Mouse (Mus musculus): ENCODE measurements at regions not wholly inside any gene's neighbourhood (a gene's known extent, or its start where the extent isn't known, plus 50 kb on each side); places are given as distances from the start of the nearest gene placed in this dataset.

- no peak for DNase-seq (ENCODE audit: low spot score)
These were observed 196.1 kb upstream of the Sox2 start for GRCm38 (mm10) chr3:34454026-34454624.

GRCm38 (mm10) chr3:34445354-34445753, 204.9 kb upstream of the Sox2 start:
- no peak for DNase-seq (ENCODE audit: low spot score)
- Histone ChIP-seq H3K27me3 (ENCODE audit: control insufficient read depth, insufficient read depth, low read length) (no peaks in the 10 kb centered on the region), H3K27ac (replicated peaks) (no peak overlapping the region), H3K9me3 (ENCODE audit: control insufficient read depth, low read length) (no peaks in the 10 kb centered on the region), H3K4me3 (ENCODE audit: low read depth, low read length) (no peak overlapping the region), H3K9ac (ENCODE audit: low read length) (no peak overlapping the region), H3K36me3 (ENCODE audit: control insufficient read depth, insufficient read depth, low read length) (no peaks in the 10 kb centered on the region), H3K4me2 (replicated peaks; ENCODE audit: low read depth) (no peak overlapping the region), H3K4me1 (replicated peaks; ENCODE audit: control insufficient read depth, insufficient read depth) (no peaks in the 10 kb centered on the region)
- TF ChIP-seq EP300 (optimal IDR thresholded peaks at IDR 0.05): no peak
- TF ChIP-seq CTCF (IDR thresholded peaks at IDR 0.05; ENCODE audit: low read depth): no peak
- ATAC-seq (ENCODE audit: low FRiP score, low TSS enrichment): no peak
- 36% methylated on average over 7 of the region's 7 CpGs for WGBS

More at GRCm38 (mm10) chr3:34454026-34454624, 196.1 kb upstream of the Sox2 start:
- no peak for TF ChIP-seq EP300 (optimal IDR thresholded peaks at IDR 0.05)
- no peak for TF ChIP-seq CTCF (IDR thresholded peaks at IDR 0.05; ENCODE audit: low read depth)
- H3K27ac ChIP-seq (replicated peaks): no peak overlapping the region
- no peak overlapping the region for H3K4me3 ChIP-seq (ENCODE audit: low read depth, low read length)
- H3K9ac ChIP-seq (ENCODE audit: low read length): no peak overlapping the region
- no peak overlapping the region for H3K4me2 ChIP-seq (replicated peaks; ENCODE audit: low read depth)
- no peak for ATAC-seq (ENCODE audit: low FRiP score, low TSS enrichment)
- no peaks in the 10 kb centered on the region for H3K27me3 ChIP-seq (ENCODE audit: control insufficient read depth, insufficient read depth, low read length)
- H3K4me1 ChIP-seq (replicated peaks; ENCODE audit: control insufficient read depth, insufficient read depth): no peaks in the 10 kb centered on the region
- whole genome bisulfite sequencing: 91% methylated on average over 18 of the region's 24 CpGs
- no peaks in the 10 kb centered on the region for H3K9me3 ChIP-seq (ENCODE audit: control insufficient read depth, low read length)
- no peaks in the 10 kb centered on the region for H3K36me3 ChIP-seq (ENCODE audit: control insufficient read depth, insufficient read depth, low read length)

GRCm38 (mm10) chr3:34444802-34445201, 205.4 kb upstream of the Sox2 start:
- no peaks in the 10 kb centered on the region for H3K27me3 ChIP-seq (ENCODE audit: control insufficient read depth, insufficient read depth, low read length)

GRCm38 (mm10) chr3:34443731-34444628, 206.2 kb upstream of the Sox2 start:
- no peak for TF ChIP-seq CTCF (IDR thresholded peaks at IDR 0.05; ENCODE audit: low read depth)
- no peak for TF ChIP-seq EP300 (optimal IDR thresholded peaks at IDR 0.05)
- Histone ChIP-seq H3K9ac (ENCODE audit: low read length) (no peak overlapping the region), H3K36me3 (ENCODE audit: control insufficient read depth, insufficient read depth, low read length) (no peaks in the 10 kb centered on the region), H3K27me3 (ENCODE audit: control insufficient read depth, insufficient read depth, low read length) (no peaks in the 10 kb centered on the region), H3K9me3 (ENCODE audit: control insufficient read depth, low read length) (no peaks in the 10 kb centered on the region), H3K4me3 (ENCODE audit: low read depth, low read length) (no peak overlapping the region), H3K4me1 (replicated peaks; ENCODE audit: control insufficient read depth, insufficient read depth) (no peaks in the 10 kb centered on the region), H3K4me2 (replicated peaks; ENCODE audit: low read depth) (no peak overlapping the region), H3K27ac (replicated peaks) (no peak overlapping the region)
- WGBS: 57% methylated on average over 28 of the region's 28 CpGs
- ATAC-seq (ENCODE audit: low FRiP score, low TSS enrichment) (no peak), DNase-seq (ENCODE audit: low spot score) (no peak)

More at GRCm38 (mm10) chr3:34444802-34445201, 205.4 kb upstream of the Sox2 start:
- ATAC-seq (ENCODE audit: low FRiP score, low TSS enrichment) (no peak), DNase-seq (ENCODE audit: low spot score) (no peak)
- Histone ChIP-seq H3K36me3 (ENCODE audit: control insufficient read depth, insufficient read depth, low read length) (no peaks in the 10 kb centered on the region), H3K9ac (ENCODE audit: low read length) (no peak overlapping the region), H3K27ac (replicated peaks) (no peak overlapping the region), H3K4me1 (replicated peaks; ENCODE audit: control insufficient read depth, insufficient read depth) (no peaks in the 10 kb centered on the region), H3K4me3 (ENCODE audit: low read depth, low read length) (no peak overlapping the region), H3K4me2 (replicated peaks; ENCODE audit: low read depth) (no peak overlapping the region), H3K9me3 (ENCODE audit: control insufficient read depth, low read length) (no peaks in the 10 kb centered on the region)
- WGBS: 29% methylated on average over 5 of the region's 5 CpGs
- TF ChIP-seq EP300 (optimal IDR thresholded peaks at IDR 0.05) (no peak), CTCF (IDR thresholded peaks at IDR 0.05; ENCODE audit: low read depth) (no peak)

GRCm38 (mm10) chr3:34443307-34443706, 206.9 kb upstream of the Sox2 start:
- H3K9me3 ChIP-seq (ENCODE audit: control insufficient read depth, low read length): no peaks in the 10 kb centered on the region
- no peak overlapping the region for H3K27ac ChIP-seq (replicated peaks)
- H3K27me3 ChIP-seq (ENCODE audit: control insufficient read depth, insufficient read depth, low read length): no peaks in the 10 kb centered on the region
- no peaks in the 10 kb centered on the region for H3K36me3 ChIP-seq (ENCODE audit: control insufficient read depth, insufficient read depth, low read length)
- no peak for ATAC-seq (ENCODE audit: low FRiP score, low TSS enrichment)
- no peak for DNase-seq (ENCODE audit: low spot score)
- TF ChIP-seq EP300 (optimal IDR thresholded peaks at IDR 0.05) (no peak), CTCF (IDR thresholded peaks at IDR 0.05; ENCODE audit: low read depth) (no peak)
- no peak overlapping the region for H3K4me3 ChIP-seq (ENCODE audit: low read depth, low read length)
- no peak overlapping the region for H3K4me2 ChIP-seq (replicated peaks; ENCODE audit: low read depth)
- H3K4me1 ChIP-seq (replicated peaks; ENCODE audit: control insufficient read depth, insufficient read depth): no peaks in the 10 kb centered on the region
- WGBS: 67% methylated on average over 5 of the region's 5 CpGs
- no peak overlapping the region for H3K9ac ChIP-seq (ENCODE audit: low read length)

- DNase-seq (ENCODE audit: low spot score) (no peak), ATAC-seq (ENCODE audit: low FRiP score, low TSS enrichment) (no peak)
- TF ChIP-seq CTCF (IDR thresholded peaks at IDR 0.05; ENCODE audit: low read depth) (no peak), EP300 (optimal IDR thresholded peaks at IDR 0.05) (no peak)
- Histone ChIP-seq H3K4me1 (replicated peaks; ENCODE audit: control insufficient read depth, insufficient read depth) (no peaks in the 10 kb centered on the region), H3K9ac (ENCODE audit: low read length) (no peak overlapping the region), H3K27me3 (ENCODE audit: control insufficient read depth, insufficient read depth, low read length) (no peaks in the 10 kb centered on the region), H3K27ac (replicated peaks) (no peak overlapping the region), H3K36me3 (ENCODE audit: control insufficient read depth, insufficient read depth, low read length) (no peaks in the 10 kb centered on the region), H3K9me3 (ENCODE audit: control insufficient read depth, low read length) (no peaks in the 10 kb centered on the region), H3K4me2 (replicated peaks; ENCODE audit: low read depth) (no peak overlapping the region), H3K4me3 (ENCODE audit: low read depth, low read length) (no peak overlapping the region)
- 74% methylated on average over 4 of the region's 4 CpGs for WGBS
These were observed 208.4 kb upstream of the Sox2 start for GRCm38 (mm10) chr3:34441792-34442191.

All from stomach, postnatal 0 days (tissue).